Mouse (Mus musculus): ENCODE results near the gene Camk1g. TPM values are rescaled to one million over a fixed set of nuclear protein-coding genes. Genes with fewer than 3 reads are reported as not detected.

The Camk1g gene
- total RNA-seq, 1 experiment = not detected

- TF ChIP-seq ZNF384 (IDR thresholded peaks at IDR 0.05; ENCODE audit: low read depth, low read length) (no peak), ZC3H11A (IDR thresholded peaks at IDR 0.05; ENCODE audit: borderline replicate concordance, low read depth, low read length) (no peak), MAFK (IDR thresholded peaks at IDR 0.05; ENCODE audit: insufficient read depth, low read depth, low read length) (no peak), CHD2 (IDR thresholded peaks at IDR 0.05; ENCODE audit: low read depth, low read length) (no peak), HCFC1 (IDR thresholded peaks at IDR 0.05; ENCODE audit: borderline replicate concordance, insufficient read depth, low read length) (no peak)
- Histone ChIP-seq H3K4me3 (ENCODE audit: insufficient read depth in 1 of 2, low read depth in 1 of 2, low read length in 2 of 2, poor library complexity in 1 of 2, severe bottlenecking in 1 of 2) (no peak overlapping the region), H3K27ac (ENCODE audit: insufficient read depth, low read depth, low read length, poor library complexity, severe bottlenecking) (no peak overlapping the region), H3K36me3 (ENCODE audit: control insufficient read depth, insufficient read depth, low read length, poor library complexity, severe bottlenecking) (no peaks in the 10 kb centered on the region), H3K9me3 (ENCODE audit: control insufficient read depth, insufficient read depth, low read depth, low read length) (no peaks in the 10 kb centered on the region), H3K4me1 (ENCODE audit: control insufficient read depth in 2 of 2, insufficient read depth in 2 of 2, low read length in 2 of 2, poor library complexity in 1 of 2) (no peaks in the 10 kb centered on the region), H3K9ac (ENCODE audit: insufficient read depth, low read depth, low read length, poor library complexity, severe bottlenecking) (no peak overlapping the region)
- no peak for DNase-seq (ENCODE audit: low read depth, low spot score)
- in situ Hi-C loops (cut with MboI; ENCODE audit: low sequenced_read_pairs in 2 of 2, unreplicated experiment in 2 of 2) = no loop called here
Measured at GRCm38 (mm10) chr1:193361181-193361580, 8.9 kb downstream of the Camk1g start.

DNA sequence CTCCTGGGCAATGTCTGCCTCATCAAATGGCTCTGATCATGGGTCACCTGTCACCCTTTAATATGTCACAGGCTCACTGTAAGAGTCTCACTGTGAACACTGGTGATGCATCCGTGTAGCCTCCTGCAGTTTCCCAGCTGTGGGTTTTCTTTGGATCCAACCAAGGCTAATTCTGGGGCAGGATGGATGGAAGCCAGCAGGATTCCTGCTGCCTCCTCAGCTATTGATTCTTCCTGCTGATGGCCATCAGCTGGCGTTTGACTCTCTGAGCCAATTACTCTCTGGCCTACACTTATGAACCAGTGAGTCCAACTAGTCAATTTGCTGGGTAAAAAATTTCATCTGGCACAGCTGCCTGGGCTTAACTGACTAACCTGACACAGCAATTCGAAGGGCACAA, 10.9 kb downstream of the Camk1g start:
- TF ChIP-seq MAFK (IDR thresholded peaks at IDR 0.05; ENCODE audit: insufficient read depth, low read depth, low read length) = no peak
- no peak for TF ChIP-seq ZNF384 (IDR thresholded peaks at IDR 0.05; ENCODE audit: low read depth, low read length)
- TF ChIP-seq ZC3H11A (IDR thresholded peaks at IDR 0.05; ENCODE audit: borderline replicate concordance, low read depth, low read length) = no peak
- Histone ChIP-seq H3K9ac (ENCODE audit: insufficient read depth, low read depth, low read length, poor library complexity, severe bottlenecking) (no peak overlapping the region), H3K36me3 (ENCODE audit: control insufficient read depth, insufficient read depth, low read length, poor library complexity, severe bottlenecking) (no peaks in the 10 kb centered on the region), H3K4me3 (ENCODE audit: insufficient read depth in 1 of 2, low read depth in 1 of 2, low read length in 2 of 2, poor library complexity in 1 of 2, severe bottlenecking in 1 of 2) (no peak overlapping the region), H3K27ac (ENCODE audit: insufficient read depth, low read depth, low read length, poor library complexity, severe bottlenecking) (no peak overlapping the region), H3K4me1 (ENCODE audit: control insufficient read depth in 2 of 2, insufficient read depth in 2 of 2, low read length in 2 of 2, poor library complexity in 1 of 2) (peaks cover 0 to 3% of the 10 kb centered on the region in 2 experiments; a peak in 2 of 4 replicates), H3K9me3 (ENCODE audit: control insufficient read depth, insufficient read depth, low read depth, low read length) (no peaks in the 10 kb centered on the region)
- in situ Hi-C loops (cut with MboI; ENCODE audit: low sequenced_read_pairs in 2 of 2, unreplicated experiment in 2 of 2) = no loop called here
- DNase-seq (ENCODE audit: low read depth, low spot score) = no peak

DNA sequence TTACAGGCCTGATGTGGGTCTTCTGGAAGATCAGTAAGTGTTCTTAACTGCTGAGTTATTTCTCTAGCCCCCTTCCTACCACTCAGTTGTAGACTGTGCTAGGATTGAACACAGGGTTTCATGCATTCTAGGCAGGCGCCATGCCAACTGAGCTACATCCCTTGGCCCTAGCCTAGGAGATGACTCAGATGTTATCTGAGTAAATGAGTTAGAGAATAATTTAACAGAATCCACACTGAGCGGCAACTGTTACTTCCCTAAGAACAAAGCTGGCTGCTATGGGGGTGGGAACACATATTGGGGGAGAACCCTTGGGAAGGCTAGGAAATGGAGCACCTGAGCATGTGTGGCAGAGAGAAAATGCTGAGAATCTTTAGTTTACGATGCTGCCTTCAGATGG, 18.5 kb downstream of the Camk1g start:
- Histone ChIP-seq H3K9me3 (ENCODE audit: control insufficient read depth, insufficient read depth, low read depth, low read length) (no peaks in the 10 kb centered on the region), H3K9ac (ENCODE audit: insufficient read depth, low read depth, low read length, poor library complexity, severe bottlenecking) (no peak overlapping the region), H3K27ac (ENCODE audit: insufficient read depth, low read depth, low read length, poor library complexity, severe bottlenecking) (no peak overlapping the region), H3K4me1 (ENCODE audit: control insufficient read depth in 2 of 2, insufficient read depth in 2 of 2, low read length in 2 of 2, poor library complexity in 1 of 2) (peaks cover 0 to 3% of the 10 kb centered on the region in 2 experiments; a peak in 2 of 4 replicates), H3K4me3 (ENCODE audit: insufficient read depth in 1 of 2, low read depth in 1 of 2, low read length in 2 of 2, poor library complexity in 1 of 2, severe bottlenecking in 1 of 2) (no peak overlapping the region), H3K36me3 (ENCODE audit: control insufficient read depth, insufficient read depth, low read length, poor library complexity, severe bottlenecking) (no peaks in the 10 kb centered on the region)
- in situ Hi-C loops (cut with MboI; ENCODE audit: low sequenced_read_pairs in 2 of 2, unreplicated experiment in 2 of 2) = no loop called here
- DNase-seq (ENCODE audit: low read depth, low spot score) = no peak
- TF ChIP-seq CHD2 (IDR thresholded peaks at IDR 0.05; ENCODE audit: low read depth, low read length) = no peak
- TF ChIP-seq HCFC1 (IDR thresholded peaks at IDR 0.05; ENCODE audit: borderline replicate concordance, insufficient read depth, low read length) = no peak
- no peak for TF ChIP-seq ZC3H11A (IDR thresholded peaks at IDR 0.05; ENCODE audit: borderline replicate concordance, low read depth, low read length)
- no peak for TF ChIP-seq ZNF384 (IDR thresholded peaks at IDR 0.05; ENCODE audit: low read depth, low read length)

DNA sequence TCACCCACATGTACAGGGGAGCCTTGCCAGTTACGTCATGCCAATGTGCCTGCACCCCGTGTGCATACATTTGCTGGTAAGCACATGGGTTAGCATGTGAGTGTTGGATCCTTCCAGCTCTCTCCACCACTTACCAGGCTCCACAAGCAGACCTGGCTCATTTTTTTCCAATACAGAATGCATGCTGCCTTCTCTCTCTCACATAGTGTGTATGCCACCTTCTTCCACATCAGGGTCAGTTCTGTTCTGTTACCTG, 19.6 kb downstream of the Camk1g start:
- DNase-seq (ENCODE audit: low read depth, low spot score) = no peak
- H3K9ac ChIP-seq (ENCODE audit: insufficient read depth, low read depth, low read length, poor library complexity, severe bottlenecking) = no peak overlapping the region
- H3K4me3 ChIP-seq (ENCODE audit: insufficient read depth in 1 of 2, low read depth in 1 of 2, low read length in 2 of 2, poor library complexity in 1 of 2, severe bottlenecking in 1 of 2) = no peak overlapping the region
- TF ChIP-seq MAFK (IDR thresholded peaks at IDR 0.05; ENCODE audit: insufficient read depth, low read depth, low read length) (no peak), CHD2 (IDR thresholded peaks at IDR 0.05; ENCODE audit: low read depth, low read length) (no peak), ZC3H11A (IDR thresholded peaks at IDR 0.05; ENCODE audit: borderline replicate concordance, low read depth, low read length) (no peak), HCFC1 (IDR thresholded peaks at IDR 0.05; ENCODE audit: borderline replicate concordance, insufficient read depth, low read length) (no peak), ZNF384 (IDR thresholded peaks at IDR 0.05; ENCODE audit: low read depth, low read length) (no peak)
- no peaks in the 10 kb centered on the region for H3K9me3 ChIP-seq (ENCODE audit: control insufficient read depth, insufficient read depth, low read depth, low read length)
- in situ Hi-C loops (cut with MboI; ENCODE audit: low sequenced_read_pairs in 2 of 2, unreplicated experiment in 2 of 2) = no loop called here
- H3K36me3 ChIP-seq (ENCODE audit: control insufficient read depth, insufficient read depth, low read length, poor library complexity, severe bottlenecking) = no peaks in the 10 kb centered on the region
- peaks cover 0 to 3% of the 10 kb centered on the region in 2 experiments; a peak in 2 of 4 replicates for H3K4me1 ChIP-seq (ENCODE audit: control insufficient read depth in 2 of 2, insufficient read depth in 2 of 2, low read length in 2 of 2, poor library complexity in 1 of 2)
- H3K27ac ChIP-seq (ENCODE audit: insufficient read depth, low read depth, low read length, poor library complexity, severe bottlenecking) = no peak overlapping the region

Measured in ES-E14 (cell line).